Mouse (Mus musculus): ENCODE results near the gene Ppm1l. TPM values are rescaled to one million over a fixed set of nuclear protein-coding genes. Genes with fewer than 3 reads are reported as not detected.
A peak's percentile ranks its signal among the peaks of the same experiment; 100 is the strongest.

Gene Ppm1l
- total and polyA plus RNA-seq, 3 experiments, result not detected

GRCm38 (mm10) chr3:69397733-69398132, 81.1 kb downstream of the Ppm1l start:
- no peak overlapping the region for H3K27ac ChIP-seq (ENCODE audit: control insufficient read depth, low read depth, low read length)
- H3K9me3 ChIP-seq (replicated peaks; ENCODE audit: insufficient read depth, low read length), result no peaks in the 10 kb centered on the region
- TF ChIP-seq NRF1 (IDR thresholded peaks at IDR 0.05; ENCODE audit: insufficient read depth, low read depth, low read length, poor library complexity, severe bottlenecking) (no peak), CTCF (IDR thresholded peaks at IDR 0.05 in 2 of 3, conservative IDR thresholded peaks at IDR 0.05 in 1 of 3; ENCODE audit: control insufficient read depth in 1 of 3, insufficient read depth in 1 of 3, low read depth in 2 of 3, low read length in 3 of 3, poor library complexity in 1 of 3, severe bottlenecking in 1 of 3) (peak in 2 of 3 experiments; percentile 17 to 32; a peak in 2 of 6 replicates)
- DNase-seq (ENCODE audit: low read depth, low spot score), result peak; percentile 2
- no peaks in the 10 kb centered on the region for H3K27me3 ChIP-seq (ENCODE audit: control insufficient read depth in 1 of 2, insufficient read depth in 2 of 2, low read length in 2 of 2)
- no peak overlapping the region for H3K4me3 ChIP-seq (ENCODE audit: control insufficient read depth in 1 of 2, insufficient read depth in 1 of 2, low read depth in 2 of 2, low read length in 2 of 2)
- no peaks in the 10 kb centered on the region for H3K79me2 ChIP-seq (ENCODE audit: control insufficient read depth, insufficient read depth, low read length, poor library complexity)
- H3K4me1 ChIP-seq (ENCODE audit: control insufficient read depth in 1 of 2, insufficient read depth in 2 of 2, low read length in 2 of 2), result no peaks in the 10 kb centered on the region
- no peak overlapping the region for H3K9ac ChIP-seq (ENCODE audit: control insufficient read depth, low read depth, low read length, poor library complexity, severe bottlenecking)
- no peaks in the 10 kb centered on the region for H3K36me3 ChIP-seq (ENCODE audit: control insufficient read depth in 1 of 2, insufficient read depth in 2 of 2, low read length in 2 of 2)

DNA sequence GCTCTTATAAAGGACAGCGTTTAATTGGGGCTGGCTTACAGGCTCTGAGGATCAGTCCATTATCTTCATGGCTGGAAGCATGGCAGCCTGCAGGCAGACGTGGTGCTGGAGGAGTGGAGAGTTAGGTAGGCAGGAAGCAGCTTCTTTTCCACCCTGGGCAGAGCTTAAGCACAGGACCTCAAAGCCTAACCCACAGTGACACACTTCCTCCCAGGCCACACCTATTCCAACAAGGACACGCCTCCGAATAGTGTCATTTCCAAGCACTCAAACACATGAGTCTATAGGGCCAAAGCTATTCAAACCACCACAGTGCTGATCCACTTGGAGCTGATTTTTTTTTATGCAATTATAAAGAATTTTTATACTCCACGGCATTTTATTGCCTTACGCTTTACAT, 82.7 kb downstream of the Ppm1l start:
- DNase-seq (ENCODE audit: low read depth, low spot score), result no peak
- no peaks in the 10 kb centered on the region for H3K27me3 ChIP-seq (ENCODE audit: control insufficient read depth in 1 of 2, insufficient read depth in 2 of 2, low read length in 2 of 2)
- H3K27ac ChIP-seq (ENCODE audit: control insufficient read depth, low read depth, low read length), result no peak overlapping the region
- no peaks in the 10 kb centered on the region for H3K9me3 ChIP-seq (replicated peaks; ENCODE audit: insufficient read depth, low read length)
- H3K9ac ChIP-seq (ENCODE audit: control insufficient read depth, low read depth, low read length, poor library complexity, severe bottlenecking), result no peak overlapping the region
- no peaks in the 10 kb centered on the region for H3K4me1 ChIP-seq (ENCODE audit: control insufficient read depth in 1 of 2, insufficient read depth in 2 of 2, low read length in 2 of 2)
- H3K36me3 ChIP-seq (ENCODE audit: control insufficient read depth in 1 of 2, insufficient read depth in 2 of 2, low read length in 2 of 2), result no peaks in the 10 kb centered on the region
- no peaks in the 10 kb centered on the region for H3K79me2 ChIP-seq (ENCODE audit: control insufficient read depth, insufficient read depth, low read length, poor library complexity)
- no peak overlapping the region for H3K4me3 ChIP-seq (ENCODE audit: control insufficient read depth in 1 of 2, insufficient read depth in 1 of 2, low read depth in 2 of 2, low read length in 2 of 2)
- TF ChIP-seq UBTF (IDR thresholded peaks at IDR 0.05; ENCODE audit: borderline replicate concordance, insufficient read depth, low read depth, low read length) (no peak), EP300 (IDR thresholded peaks at IDR 0.05; ENCODE audit: low read depth in 1 of 2, low read length in 2 of 2) (no peak), ZNF384 (IDR thresholded peaks at IDR 0.05; ENCODE audit: low read depth, low read length) (no peak), USF1 (IDR thresholded peaks at IDR 0.05; ENCODE audit: low read depth, low read length) (no peak), HCFC1 (IDR thresholded peaks at IDR 0.05; ENCODE audit: low read depth, low read length) (no peak), ZC3H11A (IDR thresholded peaks at IDR 0.05; ENCODE audit: low read depth, low read length) (no peak), CHD1 (IDR thresholded peaks at IDR 0.05; ENCODE audit: low read depth, low read length) (no peak), MYC (IDR thresholded peaks at IDR 0.05; ENCODE audit: low read depth, low read length) (no peak), CTCF (IDR thresholded peaks at IDR 0.05 in 2 of 3, conservative IDR thresholded peaks at IDR 0.05 in 1 of 3; ENCODE audit: control insufficient read depth in 1 of 3, insufficient read depth in 1 of 3, low read depth in 2 of 3, low read length in 3 of 3, poor library complexity in 1 of 3, severe bottlenecking in 1 of 3) (no peak), TAL1 (IDR thresholded peaks at IDR 0.05; ENCODE audit: low read length) (no peak), ZKSCAN1 (IDR thresholded peaks at IDR 0.05; ENCODE audit: low read depth, low read length) (no peak), USF2 (IDR thresholded peaks at IDR 0.05; ENCODE audit: borderline replicate concordance in 1 of 2, insufficient read depth in 1 of 2, low read depth in 1 of 2, low read length in 2 of 2) (no peak), GABPA (IDR thresholded peaks at IDR 0.05; ENCODE audit: low read depth, low read length) (no peak), BHLHE40 (IDR thresholded peaks at IDR 0.05; ENCODE audit: borderline replicate concordance, low read depth, low read length) (no peak), MYB (IDR thresholded peaks at IDR 0.05; ENCODE audit: low read depth, low read length) (no peak), CHD2 (IDR thresholded peaks at IDR 0.05; ENCODE audit: low read length) (no peak)
